Mouse (Mus musculus) spleen, adult 2 months (tissue): ENCODE measurements around the gene Fam168b. TPM values are rescaled to one million over a fixed set of nuclear protein-coding genes. Genes with fewer than 3 reads are reported as not detected.

Experiments used
- DNase-seq, 2 experiments: peaks; one replicate each; pipeline versions ENCODE4 v3.0.0 to v3.0.0-alpha.2; 2012 to 2021; ENCODE audit warnings: low spot score in 2 of 2, low read depth in 1 of 2
- H3K27ac ChIP-seq: fragments of 200-500 bp; 2 replicates; pipeline ENCODE4 v1.5.1; 2012; ENCODE audit warnings: low read length, inconsistent platforms; ENCODE audit not compliant: insufficient read depth
- H3K27me3 ChIP-seq: fragments of 200-500 bp; 2 replicates; pipeline ENCODE4 v1.6.1; 2012; ENCODE audit warnings: mild to moderate bottlenecking, moderate library complexity, low read length, inconsistent platforms; ENCODE audit not compliant: control insufficient read depth, insufficient read depth
- H3K36me3 ChIP-seq: fragments of 200-500 bp; 2 replicates; pipeline ENCODE4 v1.6.1; 2012; ENCODE audit warnings: mild to moderate bottlenecking, low read length, inconsistent platforms; ENCODE audit not compliant: control insufficient read depth, insufficient read depth
- H3K4me1 ChIP-seq: fragments of 200-500 bp; 2 replicates; pipeline ENCODE4 v1.6.1; 2011; ENCODE audit warnings: inconsistent platforms; ENCODE audit not compliant: control insufficient read depth, insufficient read depth, insufficient read length
- H3K4me3 ChIP-seq: fragments of 200-500 bp; 2 replicates; pipeline ENCODE4 v1.5.1; 2011; ENCODE audit warnings: mild to moderate bottlenecking, inconsistent platforms; ENCODE audit not compliant: insufficient read depth, insufficient read length; ENCODE audit errors: extremely low read depth
- CTCF ChIP-seq: fragments of 200-500 bp; IDR thresholded peaks from 2 replicates; pipeline ENCODE4 v1.5.1; 2011; ENCODE audit warnings: mild to moderate bottlenecking, inconsistent platforms; ENCODE audit not compliant: insufficient read depth, insufficient read length, insufficient replicate concordance; ENCODE audit errors: extremely low read depth
- POLR2A ChIP-seq: fragments of 200-500 bp; IDR thresholded peaks from 2 replicates; pipeline ENCODE4 v1.6.1; 2011; ENCODE audit warnings: low read depth, low read length, inconsistent platforms
- WGBS: fragments of 180-500 bp; shearing (Covaris S2); methylation state at CpG from one replicate; pipeline ENCODE4 v1.1.7; 2018; 5-methylcytosine and 5-hydroxymethylcytosine counted together
- polyA plus RNA-seq: library from polyadenylated mRNA; depleted of rRNA; stranded (reverse); fragments of >200 nt; gene quantifications from 2 replicates; pipeline ENCODE4 v1.2.3, GENCODE M21; 2012

Fam168b gene
- polyA plus RNA-seq, 1 experiment = 351 TPM

GRCm38 (mm10) chr1:34841709-34842388 lies 1.0 kb downstream of the Fam168b start:
- peak overlapping the region; percentile 70; the same call in 1 of the 2 replicates for H3K27ac ChIP-seq
- H3K27me3 ChIP-seq = no peaks in the 10 kb centered on the region
- no peaks in the 10 kb centered on the region for H3K36me3 ChIP-seq
- peak overlapping the region; percentile 76 for H3K4me3 ChIP-seq
- 3% methylated on average over 12 of the region's 12 CpGs for WGBS
- DNase-seq = no peak
- peaks cover 19% of the 10 kb centered on the region for H3K4me1 ChIP-seq
- TF ChIP-seq POLR2A = no peak
- no peak for TF ChIP-seq CTCF

- no peak for DNase-seq
- H3K4me1 ChIP-seq = peaks cover 27% of the 10 kb centered on the region
- H3K4me3 ChIP-seq = peak overlapping the region; percentile 35; the same call in 1 of the 2 replicates
- TF ChIP-seq POLR2A (no peak), CTCF (no peak)
- 16% methylated on average over 12 of the region's 12 CpGs for WGBS
- H3K27ac ChIP-seq = peak overlapping the region; percentile 63
- no peaks in the 10 kb centered on the region for H3K27me3 ChIP-seq
- peaks cover 4% of the 10 kb centered on the region; the same call in 1 of the 2 replicates for H3K36me3 ChIP-seq
Observed at GRCm38 (mm10) chr1:34839241-34839640, 3.6 kb downstream of the Fam168b start.

- no peak for DNase-seq
- Histone ChIP-seq H3K27ac (peak overlapping the region; percentile 35; the same call in 1 of the 2 replicates), H3K36me3 (peaks cover 4% of the 10 kb centered on the region; the same call in 1 of the 2 replicates), H3K4me1 (peaks cover 27% of the 10 kb centered on the region), H3K27me3 (no peaks in the 10 kb centered on the region), H3K4me3 (no peak overlapping the region)
- 41% methylated on average over 6 of the region's 6 CpGs for WGBS
- TF ChIP-seq CTCF = no peak
- TF ChIP-seq POLR2A = no peak
Observed at GRCm38 (mm10) chr1:34837951-34838689, 4.7 kb downstream of the Fam168b start.

DNA sequence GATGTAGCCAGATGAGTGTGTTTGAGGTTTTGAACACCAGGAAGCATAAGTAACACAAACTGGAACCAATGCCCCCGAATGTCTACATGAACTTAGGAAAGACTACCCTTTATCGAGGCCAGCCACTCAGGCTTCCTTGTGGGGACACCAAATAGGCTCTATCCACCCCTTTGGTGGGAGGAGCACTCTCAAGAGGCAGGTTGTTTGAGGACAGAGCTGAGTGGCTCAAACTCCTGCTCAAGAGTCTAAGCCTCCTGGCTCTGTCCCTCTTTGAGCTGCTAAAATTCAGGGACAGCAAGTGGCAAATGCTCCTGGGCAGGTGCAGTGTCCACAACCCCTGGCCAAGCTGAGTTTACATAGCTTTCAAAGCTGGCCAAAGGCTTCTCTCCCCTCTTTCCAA lies 8.0 kb downstream of the Fam168b start:
- no peak for TF ChIP-seq POLR2A
- no peak for TF ChIP-seq CTCF
- H3K36me3 ChIP-seq = peaks cover 6% of the 10 kb centered on the region
- DNase-seq = no peak
- peaks cover 23% of the 10 kb centered on the region; the same call in 1 of the 2 replicates for H3K4me1 ChIP-seq
- 44% methylated on average over 2 of the region's 2 CpGs for WGBS
- no peak overlapping the region for H3K4me3 ChIP-seq
- H3K27ac ChIP-seq = peak overlapping the region; percentile 21; the same call in 1 of the 2 replicates
- H3K27me3 ChIP-seq = no peaks in the 10 kb centered on the region

DNA sequence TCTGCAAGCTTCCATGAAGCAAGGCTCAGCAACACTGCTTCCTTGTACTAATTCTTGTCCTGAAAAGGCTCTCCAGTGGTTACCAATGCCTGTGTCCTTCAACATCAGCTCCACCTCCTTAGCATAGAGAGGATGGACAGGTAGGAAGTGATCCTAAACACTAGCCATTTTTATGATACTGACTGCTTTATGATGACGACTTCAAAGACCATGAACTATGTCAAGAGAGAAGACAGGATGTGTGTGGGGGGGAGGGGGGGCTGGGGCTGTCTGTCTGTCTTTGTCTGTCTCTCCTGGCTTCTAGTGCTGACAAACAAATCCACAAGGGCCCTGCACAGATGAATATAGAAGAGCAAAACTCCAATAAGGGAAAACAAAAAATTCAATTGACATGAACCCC lies 11.5 kb downstream of the Fam168b start:
- DNase-seq = no peak
- H3K27ac ChIP-seq = 0 out of 2 replicates have a peak overlapping the region, but pooled peaks have one; percentile 4
- H3K4me1 ChIP-seq = peaks cover 22% of the 10 kb centered on the region; the same call in 1 of the 2 replicates
- H3K4me3 ChIP-seq = no peak overlapping the region
- H3K27me3 ChIP-seq = no peaks in the 10 kb centered on the region
- no peak for TF ChIP-seq CTCF
- no peak for TF ChIP-seq POLR2A
- H3K36me3 ChIP-seq = peaks cover 14% of the 10 kb centered on the region
- WGBS = 35% methylated on average over 1 of the region's 1 CpGs

DNA sequence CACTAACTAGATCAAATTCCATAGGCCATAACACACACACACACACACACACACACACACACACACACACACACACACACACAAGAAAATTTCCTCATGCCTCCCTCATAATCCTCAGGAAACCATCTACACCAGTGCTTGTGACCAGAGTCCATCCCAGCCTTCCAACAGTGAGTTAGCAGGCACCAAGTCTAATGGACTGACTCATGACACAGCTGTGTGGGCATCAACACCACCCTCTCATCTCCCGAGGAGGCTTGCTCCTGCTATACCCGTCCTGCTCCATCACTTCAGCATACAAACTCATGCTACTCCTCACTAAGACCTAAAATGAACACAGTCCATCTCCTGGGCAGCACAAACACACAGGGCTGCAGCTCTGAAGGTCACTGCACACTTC lies 11.9 kb downstream of the Fam168b start:
- no peak for TF ChIP-seq POLR2A
- Histone ChIP-seq H3K36me3 (peaks cover 11% of the 10 kb centered on the region), H3K27me3 (no peaks in the 10 kb centered on the region), H3K4me3 (no peak overlapping the region), H3K4me1 (peaks cover 21% of the 10 kb centered on the region; the same call in 1 of the 2 replicates), H3K27ac (0 out of 2 replicates have a peak overlapping the region, but pooled peaks have one; percentile 4)
- no peak for DNase-seq
- WGBS = 72% methylated on average over 2 of the region's 2 CpGs
